Comparison of ENCODE assay signal across 19 mouse cellular contexts in genomic region chr2:154522334-154522733, GRCm38 (mm10). TPM values are rescaled to one million over a fixed set of nuclear protein-coding genes. Genes with fewer than 3 reads are reported as not detected.
"Had no signal": no experiment of that assay in that cellular context is flagged by ENCODE, and none has a peak within 500 bp of the region (broad histone marks: within the 10 kb centered on the region; RNA-seq: fewer than 3 reads in every experiment).

No protein-coding gene starts in this region.

- H3K4me3 ChIP-seq: megakaryocyte, embryonic 14.5 days; midbrain, embryonic 13.5 days; midbrain, embryonic 15.5 days; neural tube, embryonic 12.5 days; stomach, embryonic 15.5 days had no signal

- H3K9me3 ChIP-seq: megakaryocyte, embryonic 14.5 days; midbrain, embryonic 13.5 days; midbrain, embryonic 15.5 days; neural tube, embryonic 12.5 days; stomach, embryonic 15.5 days had no signal

- DNase-seq: lung, adult 18-20 months; lung, embryonic 14.5 days; lung, postnatal 10 days; lung, postnatal 4 days; right cerebral cortex, postnatal 14 days; thymus, adult 2 months; thymus, postnatal 25 days; thymus, postnatal 4 days had no signal

- H3K9ac ChIP-seq: lung, embryonic 14.5 days; midbrain, embryonic 13.5 days; midbrain, embryonic 15.5 days; neural tube, embryonic 12.5 days; stomach, embryonic 15.5 days had no signal

- H3K4me1 ChIP-seq: midbrain, embryonic 13.5 days; midbrain, embryonic 15.5 days; neural tube, embryonic 12.5 days; stomach, embryonic 15.5 days had no signal

- H3K27me3 ChIP-seq: megakaryocyte, embryonic 14.5 days; midbrain, embryonic 13.5 days; midbrain, embryonic 15.5 days; neural tube, embryonic 12.5 days; stomach, embryonic 15.5 days had no signal

- ATAC-seq: midbrain, embryonic 13.5 days; midbrain, embryonic 15.5 days had no signal

- H3K27ac ChIP-seq: midbrain, embryonic 13.5 days; midbrain, embryonic 15.5 days; neural tube, embryonic 12.5 days; stomach, embryonic 15.5 days; stomach, postnatal 0 days had no signal

RNA-seq across cellular contexts. Expression of gene 1700003F12Rik, which starts 24.6 kb away (rescaled TPM):
- total RNA-seq: monocyte, adult 5-6 weeks had no signal

RNA-seq across cellular contexts. Expression of gene Actl10, which starts 29.2 kb away (rescaled TPM):
- total RNA-seq: midbrain, postnatal 0 days; monocyte, adult 5-6 weeks; neutrophil, adult 5-6 weeks had no signal
- polyA plus RNA-seq: midbrain, embryonic 11.5 days; stomach, postnatal 0 days; urinary bladder, adult 2 months had no signal

RNA-seq across cellular contexts. Expression of gene Necab3, which starts 36.4 kb away (rescaled TPM):
- total RNA-seq: monocyte, adult 5-6 weeks; neutrophil, adult 5-6 weeks had no signal
